Mouse (Mus musculus) neural tube, embryonic 12.5 days (tissue): ENCODE measurements around the gene Vps8. TPM values are rescaled to one million over a fixed set of nuclear protein-coding genes. Genes with fewer than 3 reads are reported as not detected.

ENCODE experiments used
- polyA plus RNA-seq: library from polyadenylated mRNA; unstranded; fragments of >200 nt; fragmentation: Nextera tagmentation; extraction: Ambion mirVana; gene quantifications from 2 replicates; pipeline ENCODE4 v1.2.1, GENCODE M21; 2016

Gene Vps8
- polyA plus RNA-seq, 1 experiment from 2014 or later: 30.3 TPM

Other genes starting within 250 kb of the Vps8 start
- gene Ephb3, start 218.4 kb upstream of the Vps8 start, polyA plus RNA-seq: 18.8 and 20.4 TPM in 2 replicates